Mouse (Mus musculus) testis, adult 2 months (tissue): ENCODE measurements around the gene March5. TPM values are rescaled to one million over a fixed set of nuclear protein-coding genes. Genes with fewer than 3 reads are reported as not detected.
A peak's percentile ranks its signal among the peaks of the same experiment; 100 is the strongest.
"Not testable (repeated sequence)": the region's sequence is repeated elsewhere in the genome, so short reads cannot be mapped to it uniquely, and the experiment has no call there.

Experiments
- H3K27ac ChIP-seq: fragments of 200-500 bp; 2 replicates; pipeline ENCODE4 v1.5.1; 2012; ENCODE audit warnings: low read depth, low read length; ENCODE audit not compliant: control insufficient read depth, insufficient read depth
- H3K27me3 ChIP-seq: fragments of 200-500 bp; 2 replicates; pipeline ENCODE4 v1.6.1; 2012; ENCODE audit warnings: mild to moderate bottlenecking, low read length, moderate library complexity; ENCODE audit not compliant: control insufficient read depth, insufficient read depth
- H3K36me3 ChIP-seq: fragments of 200-500 bp; 2 replicates; pipeline ENCODE4 v1.6.1; 2012; ENCODE audit warnings: mild to moderate bottlenecking, low read length; ENCODE audit not compliant: control insufficient read depth, insufficient read depth
- H3K4me1 ChIP-seq: fragments of 200-500 bp; 2 replicates; pipeline ENCODE4 v1.6.1; 2012; ENCODE audit warnings: low read length; ENCODE audit not compliant: control insufficient read depth, insufficient read depth
- H3K4me3 ChIP-seq: fragments of 200-500 bp; 2 replicates; pipeline ENCODE4 v1.5.1; 2012; ENCODE audit warnings: low read depth, mild to moderate bottlenecking, low read length, moderate library complexity, mixed read lengths; ENCODE audit not compliant: control insufficient read depth
- CTCF ChIP-seq: fragments of 200-500 bp; IDR thresholded peaks from 2 replicates; pipeline ENCODE4 v1.5.1; 2012; ENCODE audit warnings: low read depth, mild to moderate bottlenecking, inconsistent platforms, low read length, moderate library complexity; ENCODE audit not compliant: control insufficient read depth, insufficient read depth, insufficient replicate concordance
- POLR2A ChIP-seq: fragments of 200-500 bp; IDR thresholded peaks from 2 replicates; pipeline ENCODE4 v1.6.1; 2012; ENCODE audit warnings: low read depth, mild to moderate bottlenecking, inconsistent platforms, low read length, moderate library complexity; ENCODE audit not compliant: control insufficient read depth
- polyA plus RNA-seq: library from polyadenylated mRNA; depleted of rRNA; stranded (reverse); fragments of >200 nt; gene quantifications from 2 replicates; pipeline ENCODE4 v1.2.3, GENCODE M21; 2012

March5 gene
- polyA plus RNA-seq, 1 experiment: 31.2 TPM

DNA sequence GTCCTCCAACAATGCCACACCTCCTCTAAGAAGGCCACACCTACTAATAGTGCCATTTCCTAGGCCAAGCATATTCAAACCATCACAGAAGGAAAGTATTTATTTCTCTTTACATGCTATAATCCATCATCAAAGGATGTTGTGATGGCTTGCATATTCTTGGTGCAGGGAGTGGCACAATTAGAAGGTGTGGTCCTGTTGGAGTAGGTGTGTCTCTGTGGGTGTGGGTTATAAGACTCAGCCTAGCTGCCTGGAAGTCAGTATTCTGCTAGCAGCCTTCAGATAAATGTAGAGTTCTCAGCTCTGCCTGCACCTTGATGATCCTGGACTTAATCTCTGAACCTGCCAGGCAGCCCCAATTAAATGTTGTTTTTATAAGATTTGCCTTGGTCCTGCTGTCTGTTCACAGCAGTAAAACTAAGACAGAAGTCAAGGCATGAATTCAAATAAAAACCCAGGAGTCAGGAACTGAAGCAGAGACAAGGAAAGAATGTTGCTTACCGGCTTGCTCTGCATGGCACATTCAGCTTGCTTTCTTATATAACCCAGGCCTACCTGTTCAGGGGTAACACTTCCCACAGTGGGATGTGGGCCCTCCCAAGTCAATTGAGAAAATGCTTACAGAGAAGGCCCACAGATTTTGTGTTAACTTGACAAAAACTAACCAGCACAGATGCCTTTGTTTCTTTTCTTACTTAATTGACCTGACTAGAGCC lies 9.0 kb upstream of the March5 start:
- Histone ChIP-seq H3K4me1 (no peaks in the 10 kb centered on the region), H3K27ac (no peak overlapping the region; the same call in 1 of the 2 replicates), H3K4me3 (peak overlapping the region; percentile 61), H3K27me3 (no peaks in the 10 kb centered on the region), H3K36me3 (no peaks in the 10 kb centered on the region)
- TF ChIP-seq CTCF (no peak), POLR2A (no peak)

DNA sequence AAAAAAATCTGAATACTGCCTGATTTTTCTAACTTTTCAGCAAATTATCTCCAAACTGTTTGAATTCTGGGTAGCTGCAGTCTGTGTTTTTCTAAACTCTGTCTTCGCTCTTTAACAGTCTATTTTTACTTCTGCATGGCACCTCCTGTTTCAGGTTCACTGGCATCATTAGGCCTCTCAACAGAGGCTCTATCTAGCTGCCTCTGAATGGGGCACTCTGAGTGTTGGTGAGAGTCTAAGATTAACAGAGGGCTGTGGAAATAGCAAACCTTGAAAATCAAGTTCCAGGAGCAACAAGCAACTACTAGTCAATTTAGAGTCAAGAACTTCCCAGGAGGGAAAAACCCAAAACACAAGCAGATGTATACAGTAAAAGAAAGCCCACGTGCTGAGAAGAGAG lies 7.5 kb upstream of the March5 start:
- Histone ChIP-seq H3K4me1 (no peaks in the 10 kb centered on the region), H3K36me3 (no peaks in the 10 kb centered on the region), H3K4me3 (no peak overlapping the region), H3K27ac (no peak overlapping the region), H3K27me3 (no peaks in the 10 kb centered on the region)
- TF ChIP-seq POLR2A: no peak
- no peak for TF ChIP-seq CTCF

DNA sequence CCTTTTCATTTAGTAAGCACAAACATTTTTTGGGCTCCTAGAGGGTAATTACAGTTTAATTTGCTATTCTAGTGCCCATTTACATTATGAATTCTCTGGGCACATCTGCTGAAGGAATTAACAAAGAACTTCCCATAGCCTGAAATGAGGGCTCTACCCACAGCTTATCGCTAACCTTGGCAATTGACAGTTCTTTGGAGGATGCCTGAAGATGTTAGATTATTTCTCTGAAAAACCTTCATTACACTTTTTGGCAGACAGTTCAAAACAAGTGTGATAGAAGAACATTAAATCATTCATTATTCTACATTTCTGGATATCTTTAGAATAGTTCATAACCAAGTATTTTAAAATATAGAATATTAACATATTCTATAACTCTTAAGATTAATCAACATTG lies 4.0 kb upstream of the March5 start:
- no peaks in the 10 kb centered on the region for H3K36me3 ChIP-seq
- H3K4me3 ChIP-seq: no peak overlapping the region
- no peaks in the 10 kb centered on the region for H3K27me3 ChIP-seq
- peaks cover 3% of the 10 kb centered on the region; the same call in 1 of the 2 replicates for H3K4me1 ChIP-seq
- H3K27ac ChIP-seq: no peak overlapping the region
- TF ChIP-seq POLR2A (no peak), CTCF (no peak)

DNA sequence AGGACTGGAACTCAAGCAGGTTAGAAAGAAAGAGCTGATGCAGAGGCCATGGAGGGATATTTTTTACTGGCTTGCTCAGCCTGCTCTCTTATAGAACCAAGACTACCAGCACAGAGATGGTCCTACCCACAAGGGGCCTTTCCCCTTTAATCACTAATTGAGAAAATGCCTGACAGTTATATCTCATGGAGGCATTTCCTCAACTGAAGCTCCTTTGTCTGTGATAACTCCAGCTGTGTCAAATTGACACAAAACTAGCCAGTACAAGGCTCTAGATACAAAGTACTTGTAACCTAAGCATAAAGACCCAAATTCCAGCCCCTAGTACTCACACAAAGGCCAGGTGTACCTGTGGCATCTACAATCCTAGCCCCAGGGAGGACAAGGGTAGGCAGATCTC lies 2.2 kb upstream of the March5 start:
- not testable (repeated sequence) for H3K36me3 ChIP-seq, H3K27me3 ChIP-seq, H3K27ac ChIP-seq, H3K4me1 ChIP-seq
- peak overlapping the region; percentile 24; the same call in 1 of the 2 replicates for H3K4me3 ChIP-seq

DNA sequence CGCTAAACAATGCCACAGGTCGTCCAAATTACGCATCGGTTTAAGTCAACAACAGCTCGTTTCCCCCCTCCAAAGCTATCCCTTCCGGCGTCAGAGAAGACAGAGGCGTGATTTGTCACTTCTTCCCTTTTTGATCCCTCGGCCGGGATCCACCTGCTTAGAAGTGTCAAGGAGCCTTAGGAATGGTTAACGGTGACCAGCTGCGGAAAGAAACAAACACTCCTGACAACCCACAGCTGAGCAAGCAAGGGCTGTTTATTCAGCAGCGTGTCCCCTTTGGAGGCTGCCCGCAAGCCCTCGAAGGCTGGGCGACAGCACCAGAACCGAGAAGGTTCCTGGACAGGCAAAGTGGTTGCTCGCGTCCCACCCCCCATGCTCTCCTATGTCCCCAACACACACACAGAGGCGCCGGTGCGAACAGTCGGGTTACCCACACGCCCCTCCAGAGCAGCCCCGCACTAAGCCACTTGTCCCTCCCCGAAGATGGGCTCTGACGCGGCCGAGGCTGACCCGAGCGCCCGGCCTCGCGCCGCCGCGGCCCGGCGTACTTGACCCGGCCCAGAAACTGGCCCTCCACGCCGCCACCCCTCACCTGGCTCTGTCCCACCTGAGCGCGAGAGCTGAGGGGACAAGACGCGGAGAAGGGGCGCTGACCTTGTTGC lies 571 bp upstream of the March5 start:
- Histone ChIP-seq H3K4me3 (peak overlapping the region; percentile 99), H3K36me3 (no peaks in the 10 kb centered on the region), H3K27ac (peak overlapping the region; percentile 96), H3K27me3 (no peaks in the 10 kb centered on the region), H3K4me1 (peaks cover 3% of the 10 kb centered on the region; the same call in 1 of the 2 replicates)
- TF ChIP-seq POLR2A (no peak), CTCF (no peak)

DNA sequence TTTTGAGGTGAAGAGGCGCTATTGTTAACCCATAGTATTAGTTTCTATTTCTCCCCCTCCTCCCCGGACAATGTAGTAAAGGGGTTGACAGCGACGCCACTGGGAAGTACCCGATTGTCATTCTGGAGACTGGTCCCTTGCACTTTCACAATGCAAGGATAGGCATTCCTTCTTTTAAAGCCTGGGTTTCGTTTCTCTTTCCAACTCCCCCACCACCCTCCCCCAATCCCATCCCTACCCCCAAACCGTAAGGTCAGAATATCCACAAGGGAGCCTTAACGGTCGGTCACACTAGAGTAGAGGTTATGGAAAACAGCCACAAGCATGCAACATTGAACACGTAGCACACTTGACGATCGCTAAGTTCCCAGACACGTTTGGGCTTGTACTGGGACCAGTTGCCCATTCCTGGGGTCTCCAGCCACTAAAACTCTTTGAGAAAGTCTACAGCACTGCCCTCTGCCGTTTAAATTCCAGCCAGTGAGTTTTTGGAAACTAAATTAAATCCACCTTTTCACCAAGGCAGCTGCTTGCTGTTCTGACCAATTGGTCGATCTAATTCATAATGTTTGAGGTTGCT lies 923 bp downstream of the March5 start, which contains the start of gene Cpeb3:
TSS of gene Cpeb3 (minus strand) at position 426 of the 580 bp plus-strand sequence.
- Histone ChIP-seq H3K4me3 (peak within 1 kb of the TSS; percentile 99), H3K4me1 (peaks cover 3% of the 10 kb centered on the region; the same call in 1 of the 2 replicates), H3K27me3 (no peaks in the 10 kb centered on the region), H3K27ac (peak within 1 kb of the TSS; percentile 96), H3K36me3 (no peaks in the 10 kb centered on the region)
- TF ChIP-seq POLR2A: no peak
- no peak for TF ChIP-seq CTCF

DNA sequence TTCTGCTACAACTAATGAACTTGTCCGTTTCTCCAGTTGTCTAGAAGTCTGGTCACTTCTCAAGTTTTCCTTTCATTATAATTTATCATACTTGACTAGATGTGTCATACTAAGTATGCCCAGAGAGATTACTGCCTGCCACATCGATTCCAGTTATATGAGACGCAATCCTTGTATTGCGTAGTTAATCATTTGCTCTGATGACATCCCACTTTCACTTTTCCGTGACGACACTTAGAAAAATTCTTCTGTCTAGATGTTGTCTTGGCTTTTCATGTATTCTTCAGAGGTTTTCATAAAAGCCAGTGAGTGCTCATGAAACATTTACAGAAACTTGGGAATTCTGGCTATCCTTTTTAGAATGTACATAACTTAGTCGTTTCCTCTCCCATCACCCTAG lies 1.6 kb downstream of the March5 start:
- Histone ChIP-seq H3K4me1 (peaks cover 3% of the 10 kb centered on the region; the same call in 1 of the 2 replicates), H3K4me3 (peak overlapping the region; percentile 99; the same call in 1 of the 2 replicates), H3K27me3 (no peaks in the 10 kb centered on the region), H3K36me3 (no peaks in the 10 kb centered on the region), H3K27ac (no peak overlapping the region)
- TF ChIP-seq POLR2A: no peak
- TF ChIP-seq CTCF: no peak
